Mouse (Mus musculus) left cerebral cortex, adult 8-10 months (tissue): ENCODE data around the gene Cd4. TPM values are rescaled to one million over a fixed set of nuclear protein-coding genes. Genes with fewer than 3 reads are reported as not detected.
"Not testable (repeated sequence)": the region's sequence is repeated elsewhere in the genome, so short reads cannot be mapped to it uniquely, and the experiment has no call there.

ENCODE experiments used
- DNase-seq, 2 experiments: peaks; one replicate each; pipeline ENCODE4 v3.0.0; 2022; ENCODE audit warnings: low spot score in 2 of 2
- total RNA-seq, 4 experiments: library from RNA; stranded (reverse); gene quantifications; 2 replicates each; pipeline ENCODE4 v1.2.4; 2022

Gene Cd4
- total RNA-seq, 4 experiments from 2014 or later: 13.4 to 17.2 (median 15.9) TPM

DNA sequence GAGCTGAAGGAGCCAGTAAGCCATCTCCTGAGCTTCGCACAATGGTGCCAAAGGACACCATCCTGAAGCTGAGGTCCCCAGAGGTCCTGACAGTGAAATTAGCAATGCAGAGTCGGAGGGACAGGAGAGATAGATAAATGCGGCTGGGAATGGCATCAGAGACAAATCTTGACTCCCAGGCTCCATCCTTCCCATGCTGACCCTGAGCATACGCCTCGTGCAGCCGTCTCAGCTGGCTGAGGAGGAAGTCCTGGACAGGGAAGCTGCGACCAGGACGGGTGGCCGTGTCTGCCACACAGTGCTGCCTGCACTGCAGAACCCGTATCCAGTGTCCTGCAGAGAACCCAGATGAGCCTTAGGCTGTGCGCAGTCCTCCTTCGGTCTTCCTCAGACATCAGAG is 33.4 kb downstream of the Cd4 start:
- no peak for DNase-seq

DNA sequence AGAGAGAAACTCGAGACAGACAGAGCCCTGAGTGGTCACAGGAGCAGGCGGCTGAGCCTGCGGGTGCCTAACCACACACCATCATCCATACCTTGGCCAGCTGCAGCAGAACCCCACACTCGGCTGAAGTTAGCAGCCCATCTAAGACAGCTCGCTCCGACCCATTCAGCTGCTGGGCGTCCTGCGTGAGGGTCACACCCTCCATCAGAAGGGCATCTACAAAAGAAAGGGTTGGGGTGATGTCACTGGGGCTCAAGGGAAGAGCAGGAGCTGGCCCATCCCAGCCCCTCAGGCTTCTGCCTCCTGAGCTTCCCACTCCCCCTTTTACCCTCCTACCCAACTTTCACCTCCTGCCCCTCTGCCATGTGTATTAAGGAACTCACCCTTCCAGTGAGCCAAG is 37.5 kb downstream of the Cd4 start:
- DNase-seq: no peak

DNA sequence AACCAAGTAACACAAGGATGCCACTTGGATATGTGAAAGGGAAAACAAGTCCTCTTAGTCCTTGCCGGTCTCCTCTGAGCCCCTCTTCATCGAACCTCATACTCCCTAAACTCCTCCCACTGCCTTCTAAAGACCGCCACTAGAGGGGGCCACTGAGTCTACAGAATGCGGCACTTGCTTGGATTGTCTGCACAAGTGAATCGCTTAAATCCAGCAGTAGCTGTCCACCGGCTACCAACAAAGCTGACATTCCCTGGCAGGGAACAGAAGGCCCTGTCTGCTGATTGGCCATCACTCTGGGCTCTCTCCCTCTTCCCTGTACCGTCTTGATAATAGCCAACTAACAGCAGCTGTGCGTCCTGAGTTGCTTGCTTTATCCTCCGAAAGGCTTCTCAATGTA is 40.7 kb downstream of the Cd4 start:
- DNase-seq: peak; percentile 81 to 95

DNA sequence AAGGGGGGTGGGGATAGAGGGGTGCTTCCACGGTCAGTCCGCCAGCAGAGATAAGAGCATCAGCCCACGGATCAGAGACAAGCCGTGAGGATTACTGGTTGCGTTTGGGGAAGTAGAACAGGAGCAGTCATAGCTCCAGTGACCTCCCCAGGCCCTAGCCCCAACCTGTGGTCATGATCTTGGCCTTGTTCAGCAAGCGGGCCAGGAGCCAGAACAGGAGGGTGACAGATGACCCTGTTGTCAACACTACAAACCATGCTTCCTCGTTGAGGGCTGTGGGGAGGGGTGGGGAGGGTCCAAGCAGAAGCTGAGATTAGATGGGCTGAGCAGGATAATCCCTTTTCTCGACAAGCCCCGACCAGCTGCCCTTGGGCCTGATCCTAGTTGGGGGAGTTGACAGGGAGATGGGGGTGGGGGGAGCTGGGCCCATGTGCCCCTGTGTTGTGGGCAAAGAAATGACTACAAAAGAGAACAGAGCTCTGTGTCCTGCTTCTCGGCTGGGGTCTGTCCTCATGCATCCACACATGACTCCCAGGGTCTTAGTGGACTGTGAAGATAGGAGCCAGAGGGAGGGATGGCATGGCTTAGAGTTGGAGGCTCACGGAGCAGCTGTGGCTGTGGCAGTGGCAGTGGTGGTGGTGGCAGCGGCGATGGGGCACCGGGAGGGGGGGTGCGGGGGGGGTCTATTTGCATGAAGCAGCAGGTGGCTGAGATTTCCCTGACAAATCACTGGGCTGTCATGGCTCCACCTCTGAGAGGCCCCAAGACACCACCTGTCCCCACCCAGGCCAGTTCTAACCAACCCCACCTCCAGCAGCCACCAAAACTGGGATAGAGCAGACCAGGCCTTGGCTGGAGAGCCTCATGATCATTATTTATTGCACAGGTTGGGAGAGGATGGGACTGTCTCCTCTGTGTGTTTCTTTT is 47.5 kb downstream of the Cd4 start, which contains the start of gene Gnb3:
Gnb3 (minus strand) TSS at position 35 of the 927 bp plus-strand sequence.
- DNase-seq: no peak

DNA sequence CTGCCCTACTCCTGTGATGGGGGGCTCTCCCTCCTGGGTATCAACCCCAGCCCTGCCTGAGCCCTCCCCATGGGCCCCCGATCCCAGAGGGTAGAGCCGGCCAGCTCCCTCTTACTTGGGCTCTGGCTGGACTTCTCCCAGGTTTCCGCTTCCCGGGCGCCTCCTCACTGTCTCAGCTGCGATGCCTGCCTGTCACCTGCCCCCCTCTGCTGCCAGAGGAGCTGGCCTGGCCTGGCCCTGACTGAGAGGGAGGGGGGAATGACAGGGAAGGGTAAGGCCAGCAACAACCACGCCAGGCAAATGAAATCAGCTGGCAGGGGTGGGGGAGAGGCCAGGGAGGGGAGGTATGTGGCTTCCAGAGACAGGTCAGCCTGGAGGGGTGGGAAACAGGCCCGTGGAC is 48.2 kb downstream of the Cd4 start:
- DNase-seq: no peak

DNA sequence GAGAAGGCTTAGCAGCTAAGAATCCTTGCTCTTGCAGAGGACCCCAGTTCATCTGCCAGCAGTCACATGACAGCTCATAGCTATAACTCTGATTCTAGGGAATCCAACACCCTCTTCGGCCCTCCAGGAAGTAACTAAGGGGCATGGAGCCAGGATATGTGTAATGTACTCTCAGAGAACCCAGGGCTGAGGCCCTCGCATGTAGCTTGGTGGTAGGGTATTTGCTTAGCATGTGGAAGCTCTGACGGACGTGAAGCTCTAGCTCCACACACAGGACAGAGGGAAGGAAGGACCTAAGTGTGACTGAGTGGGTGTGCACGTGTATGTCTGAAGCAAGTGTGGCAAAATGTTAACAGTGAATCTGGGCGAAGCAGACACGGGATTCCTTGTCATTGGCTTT is 51.6 kb downstream of the Cd4 start:
- no peak for DNase-seq

DNA sequence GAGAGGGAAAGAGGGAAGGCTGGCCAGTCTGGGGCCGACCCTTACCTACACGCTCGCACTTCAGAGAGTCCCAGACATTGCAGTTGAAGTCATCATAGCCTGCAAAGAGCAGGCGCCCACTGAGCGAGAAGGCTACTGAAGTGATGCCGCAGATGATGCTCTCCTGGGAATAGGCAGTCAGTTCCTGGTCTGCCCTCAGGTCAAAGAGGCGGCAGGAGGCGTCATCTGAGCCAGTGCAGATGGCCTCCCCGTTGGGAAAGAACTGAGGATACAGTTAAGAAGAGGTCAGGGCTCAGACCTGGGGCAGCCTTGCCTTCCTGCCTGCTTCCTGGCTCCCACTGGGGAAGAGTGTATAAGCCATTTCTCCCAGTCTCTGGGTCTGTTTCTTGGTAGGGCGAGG is 52.5 kb downstream of the Cd4 start:
- no peak for DNase-seq

DNA sequence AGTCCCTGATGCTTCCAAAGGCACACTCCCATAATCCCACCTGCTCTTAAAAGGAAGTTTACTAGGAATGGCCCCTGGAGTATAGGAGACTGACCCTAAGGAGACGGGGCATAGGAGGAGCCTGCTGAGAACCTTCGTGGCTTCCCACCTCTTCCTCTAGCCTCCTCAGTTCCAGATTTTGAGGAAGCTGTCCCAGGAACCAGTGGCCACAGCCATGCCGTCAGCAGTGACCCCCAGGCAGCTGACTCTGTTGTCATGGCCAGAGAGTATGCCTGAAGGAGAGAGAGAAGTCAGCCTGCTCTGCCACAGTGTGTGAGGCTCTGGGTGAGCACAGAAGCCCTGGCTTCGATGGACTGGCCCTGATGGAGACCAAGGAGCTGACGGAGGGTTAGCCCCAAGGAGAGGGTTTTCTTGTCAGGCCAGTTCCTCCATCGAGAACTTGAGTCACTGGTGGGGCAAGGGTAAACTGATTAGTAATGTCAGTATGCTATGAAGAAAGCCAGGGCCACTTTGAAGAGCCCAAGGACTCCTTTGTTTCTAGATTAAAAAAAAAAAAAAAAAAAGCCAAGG is 53.4 kb downstream of the Cd4 start:
- DNase-seq: no peak

DNA sequence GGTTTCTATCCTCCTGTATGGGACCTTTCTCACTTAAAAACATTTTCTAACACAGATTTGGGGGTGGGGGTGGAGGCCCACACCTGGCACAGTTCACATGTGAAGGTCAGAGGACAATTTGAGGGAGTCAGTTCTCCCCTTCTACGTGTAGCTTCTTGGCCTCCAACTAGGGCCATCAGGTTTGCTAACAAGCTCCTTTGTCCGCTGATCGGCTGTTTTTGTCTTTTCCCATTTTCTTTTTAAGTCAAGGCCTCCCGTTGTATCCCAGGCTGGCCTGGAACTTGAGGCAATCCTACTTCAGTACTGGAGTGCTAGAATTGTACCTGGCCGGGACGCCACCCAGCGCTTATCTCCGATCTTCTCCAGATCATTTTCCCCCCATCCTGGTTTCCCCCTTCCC is 56.4 kb downstream of the Cd4 start:
- no peak for DNase-seq

DNA sequence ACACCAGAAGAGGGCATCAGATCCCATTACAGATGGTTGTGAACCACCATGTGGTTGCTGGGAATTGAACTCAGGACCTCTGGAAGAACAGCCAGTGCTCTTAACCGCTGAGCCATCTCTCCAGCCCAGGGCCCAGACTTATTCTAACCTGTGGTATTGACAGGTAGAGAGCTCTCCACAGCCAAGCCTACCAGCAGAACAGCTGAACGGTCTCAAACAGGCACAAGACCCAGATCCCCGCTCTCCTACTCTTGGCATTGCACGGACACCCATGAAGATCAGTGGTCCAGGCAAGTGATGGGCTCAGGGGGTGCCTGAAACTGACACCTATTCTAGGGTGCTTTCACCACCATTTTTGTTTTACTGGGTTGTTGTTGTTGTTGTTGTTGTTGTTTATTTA is 56.8 kb downstream of the Cd4 start:
- DNase-seq: not testable (repeated sequence)

DNA sequence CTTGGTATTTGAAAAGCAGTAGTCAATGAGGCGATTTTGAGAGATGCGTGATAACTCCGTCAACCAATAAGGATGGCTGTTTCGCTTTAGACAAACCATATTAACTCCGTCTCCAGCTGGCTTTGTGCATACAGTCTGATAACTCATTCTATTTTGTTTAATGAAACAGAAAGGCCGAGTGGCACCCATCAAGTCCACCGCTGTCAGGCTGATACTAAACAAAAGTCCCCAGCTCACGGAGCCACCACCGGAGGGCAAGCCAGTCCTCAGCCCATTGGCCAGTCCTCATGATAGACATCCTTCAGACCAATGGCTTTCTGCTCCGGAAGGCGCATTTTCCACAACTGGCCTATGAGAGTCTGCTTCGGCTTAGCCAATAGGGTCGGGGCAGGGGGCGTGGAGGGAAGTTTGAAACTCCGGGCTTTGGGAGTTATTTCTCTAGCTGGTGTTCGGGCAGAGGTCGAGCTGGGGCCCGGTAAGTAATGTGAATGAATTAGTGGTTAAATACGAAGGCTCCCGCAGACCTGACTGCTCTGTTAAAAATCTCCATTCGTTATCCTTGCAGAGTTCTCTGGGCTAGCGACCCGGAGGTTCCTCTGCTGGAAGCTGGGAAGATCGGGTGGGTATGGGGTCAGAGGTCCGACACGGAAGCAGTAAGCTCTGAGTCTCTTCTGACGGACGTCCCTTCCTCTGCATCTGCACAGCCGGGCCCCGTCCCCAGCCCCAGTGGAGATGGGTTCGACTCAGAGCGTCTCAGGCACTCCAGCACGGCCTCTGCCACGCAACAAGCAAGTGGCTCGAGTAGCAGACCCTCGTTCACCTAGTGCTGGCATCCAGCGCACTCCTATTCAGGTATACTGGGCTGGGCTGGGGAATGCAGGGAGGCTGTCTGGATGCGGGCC is 58.0 kb downstream of the Cd4 start:
- peak; percentile 86 to 96 for DNase-seq

DNA sequence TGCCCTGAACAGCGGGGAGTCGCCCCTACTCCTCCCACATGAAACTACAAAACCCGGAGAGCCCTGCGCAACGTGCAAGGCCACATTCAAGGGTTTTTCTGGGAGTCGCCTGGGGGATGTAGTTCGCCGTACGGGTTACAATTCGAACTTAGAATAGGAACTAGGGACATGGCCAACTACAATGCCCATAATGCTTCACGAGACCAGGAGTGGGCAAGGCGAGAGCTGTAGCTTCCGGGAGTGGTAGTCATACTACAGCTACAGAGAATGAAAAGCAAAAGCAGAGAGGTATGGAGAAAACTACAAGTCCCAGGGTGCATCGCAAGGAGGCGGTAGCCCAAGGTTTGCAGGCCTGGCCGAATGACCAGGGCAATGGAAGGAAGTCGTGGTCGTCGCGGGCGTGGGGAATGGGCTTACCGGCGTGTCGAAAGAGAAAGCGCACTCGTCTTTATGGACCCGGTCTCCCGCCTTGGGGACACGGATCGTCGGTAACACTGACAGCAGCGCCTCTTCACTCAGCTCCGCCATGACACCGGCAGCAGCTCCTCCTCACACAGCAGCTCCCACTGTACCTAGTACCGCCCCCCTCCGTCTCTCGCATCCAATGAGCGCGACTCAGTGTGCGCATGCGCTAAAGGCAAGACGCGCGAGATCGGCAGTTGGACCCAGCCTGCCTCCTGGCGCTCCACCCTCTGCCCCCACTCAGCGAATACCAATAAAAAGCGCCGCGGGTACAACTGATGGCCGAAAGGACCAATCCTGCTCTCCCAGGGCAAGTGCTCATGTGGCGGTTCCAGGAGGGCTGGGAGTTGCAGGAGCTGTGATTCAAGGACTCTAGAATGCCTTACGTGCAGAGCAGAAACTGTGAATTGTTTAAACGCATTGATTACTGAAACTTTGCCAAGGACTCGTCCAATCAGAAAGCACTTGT is 58.9 kb downstream of the Cd4 start, which contains the start of the genes Usp5 and Cdca3:
Usp5 (minus strand) TSS at position 617 of the 931 bp plus-strand sequence.
Cdca3 (plus strand) TSS at position 680 of the 931 bp plus-strand sequence.
- peak; percentile 97 to 99 for DNase-seq

DNA sequence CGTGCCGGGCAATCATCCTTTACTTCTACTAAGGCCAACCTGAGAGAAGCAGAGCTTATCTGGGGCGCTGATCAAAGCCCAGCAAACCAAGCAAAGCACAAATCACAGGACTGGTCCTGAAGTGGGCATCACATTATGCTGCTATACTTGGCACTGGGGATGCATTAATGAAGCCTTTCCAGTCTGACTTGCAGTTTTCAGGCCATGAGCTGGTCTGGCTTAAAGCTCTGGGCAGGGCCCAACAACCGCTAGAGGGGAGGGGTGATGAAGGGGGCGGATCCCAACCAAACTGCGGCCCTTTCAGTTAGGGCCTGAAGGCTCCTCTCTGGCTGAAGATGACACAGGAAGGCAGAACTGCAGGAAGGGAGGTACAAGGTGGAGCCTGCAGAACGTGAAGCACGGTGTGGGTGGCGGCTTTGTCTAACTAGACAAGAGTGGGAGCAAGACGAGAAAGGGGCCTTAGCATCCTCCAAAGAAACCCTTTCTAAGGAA is 59.9 kb downstream of the Cd4 start:
- no peak for DNase-seq

DNA sequence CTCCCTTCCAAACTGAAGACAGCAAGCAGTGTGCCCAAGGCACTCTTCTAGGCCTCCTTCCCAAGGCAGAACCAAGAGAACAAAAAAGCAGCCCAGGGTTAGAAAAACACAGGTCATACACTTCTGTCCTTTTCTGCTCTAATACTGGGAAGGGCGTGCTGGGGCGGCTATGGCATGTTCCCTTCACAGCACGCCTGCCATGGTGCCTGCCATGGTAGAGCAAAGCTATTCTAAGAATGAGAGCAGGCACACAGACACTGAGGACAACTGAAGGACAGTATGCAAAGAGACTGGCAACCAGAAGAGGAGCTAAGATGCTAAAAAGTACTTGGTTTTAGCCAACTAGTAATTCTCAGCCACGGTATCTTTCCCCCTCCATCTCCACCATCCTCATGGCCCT is 66.0 kb downstream of the Cd4 start:
- no peak for DNase-seq

DNA sequence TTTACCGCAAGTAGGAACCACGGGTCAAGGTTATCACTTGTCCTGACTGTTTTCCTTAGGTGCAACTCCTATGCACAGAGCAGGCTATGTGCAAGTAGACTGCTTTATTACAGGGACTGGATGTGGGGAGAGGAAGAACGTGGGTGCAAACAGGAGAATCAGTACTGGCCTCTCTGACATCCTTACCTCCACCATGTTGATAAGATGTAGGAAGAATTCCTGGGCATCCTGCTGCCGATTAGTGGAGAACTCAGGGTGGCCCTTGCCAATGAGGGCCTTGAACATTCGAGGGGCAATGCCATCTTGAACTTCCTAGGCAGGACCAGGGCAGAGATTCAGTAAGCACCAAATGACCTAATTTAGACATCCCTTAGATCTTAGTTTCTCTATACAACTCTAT is 67.1 kb downstream of the Cd4 start:
- DNase-seq: no peak

DNA sequence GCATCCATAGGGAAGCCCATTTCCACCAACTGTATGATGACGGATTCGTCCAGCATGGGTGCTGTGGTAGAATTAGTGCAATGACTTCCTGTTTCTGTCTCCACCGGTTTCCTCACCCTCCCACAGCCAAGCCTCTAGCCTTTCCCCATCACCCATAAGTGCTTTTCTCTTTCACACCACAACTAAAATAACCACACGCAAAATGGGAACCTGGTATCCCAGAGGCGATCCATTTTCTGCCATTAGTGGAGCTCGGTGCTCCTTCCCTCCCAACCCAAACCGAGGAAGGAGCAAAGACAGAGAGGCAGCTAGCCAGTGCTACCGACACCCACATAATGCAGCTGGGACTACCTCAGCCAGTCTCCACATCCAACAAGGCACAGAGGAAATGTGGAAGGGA is 70.0 kb downstream of the Cd4 start:
- no peak for DNase-seq

DNA sequence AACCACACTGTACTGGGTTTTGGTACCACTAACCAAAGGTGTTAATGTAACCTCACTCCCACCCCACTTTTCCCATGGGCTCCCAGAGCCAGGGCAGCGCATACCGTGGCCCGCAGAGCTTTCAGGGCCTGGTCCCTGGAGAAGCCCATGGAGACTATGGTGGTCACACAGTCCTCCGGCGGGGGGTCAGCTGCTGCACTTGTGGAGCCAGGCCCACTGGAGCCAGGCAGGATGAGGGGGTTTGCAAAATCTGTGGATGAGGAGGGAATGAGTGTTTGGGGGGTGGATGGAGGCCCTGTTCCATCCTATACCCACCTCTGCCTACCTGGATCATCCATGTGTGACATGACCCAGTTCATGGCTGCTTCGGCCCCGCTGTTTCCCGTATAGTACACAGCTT is 70.5 kb downstream of the Cd4 start:
- DNase-seq: no peak

DNA sequence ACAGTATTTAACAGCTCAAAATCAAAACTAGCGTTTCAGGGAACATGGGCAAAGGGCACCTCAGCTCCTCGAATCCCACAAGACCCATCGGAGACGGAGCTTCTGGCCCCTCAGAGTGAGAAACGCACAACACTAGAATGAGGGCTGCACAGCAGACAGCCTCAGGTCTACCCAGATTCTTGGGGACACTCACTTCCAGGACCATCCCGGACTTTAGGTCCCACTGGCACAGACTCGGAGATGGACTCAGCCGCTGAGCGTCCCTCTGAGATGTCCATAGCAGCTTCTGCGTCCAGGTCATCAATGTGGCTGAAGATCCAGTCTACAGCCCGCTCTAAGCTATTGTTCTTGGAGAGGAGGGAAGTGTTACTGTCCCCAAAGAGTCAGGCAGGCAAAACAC is 70.9 kb downstream of the Cd4 start:
- peak in 1 of 2 experiments; percentile 2 for DNase-seq

DNA sequence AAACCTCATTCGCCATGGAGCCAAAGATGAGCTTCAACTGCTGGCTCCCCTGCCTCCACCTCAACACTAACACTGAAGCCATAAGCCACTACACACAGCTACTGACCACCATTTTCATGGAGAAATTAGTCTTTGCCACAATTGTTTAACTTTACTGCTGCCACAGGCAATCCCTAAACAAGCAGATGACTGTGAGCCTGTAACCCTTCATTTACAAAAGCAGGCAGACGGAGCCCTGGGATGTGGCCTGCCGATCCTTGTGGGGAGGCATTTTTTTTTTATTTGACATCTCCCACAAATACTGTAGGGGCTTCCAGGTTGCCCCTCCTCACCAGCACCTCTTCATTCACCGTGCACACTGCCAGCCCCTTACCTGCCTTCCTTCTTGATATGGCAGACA is 71.4 kb downstream of the Cd4 start:
- no peak for DNase-seq
